Mouse (Mus musculus): ENCODE results near the gene Gm20388. TPM values are rescaled to one million over a fixed set of nuclear protein-coding genes. Genes with fewer than 3 reads are reported as not detected.

Gene Gm20388
- polyA plus RNA-seq, 1 experiment from 2014 or later, result not detected

GRCm38 (mm10) chr8:120186454-120186853, 275.8 kb downstream of the Gm20388 start:
- H3K4me1 ChIP-seq (replicated peaks; ENCODE audit: control insufficient read depth, insufficient read depth, low read length), result no peaks in the 10 kb centered on the region; the same call in 1 of the 2 replicates
- H3K9me3 ChIP-seq (ENCODE audit: control insufficient read depth), result no peaks in the 10 kb centered on the region
- H3K36me3 ChIP-seq (ENCODE audit: control insufficient read depth, insufficient read depth), result no peaks in the 10 kb centered on the region
- WGBS, result 59% methylated on average over 8 of the region's 8 CpGs
- H3K4me3 ChIP-seq (ENCODE audit: low read depth, low read length), result no peak overlapping the region
- no peak overlapping the region for H3K9ac ChIP-seq (ENCODE audit: low read depth, low read length)
- no peak for ATAC-seq
- TF ChIP-seq CTCF (IDR thresholded peaks at IDR 0.05; ENCODE audit: low read depth), result no peak
- H3K4me2 ChIP-seq (replicated peaks; ENCODE audit: low read depth), result no peak overlapping the region
- H3K27ac ChIP-seq (ENCODE audit: low read depth, low read length), result no peak overlapping the region
- no peaks in the 10 kb centered on the region for H3K27me3 ChIP-seq (replicated peaks; ENCODE audit: control insufficient read depth, insufficient read depth, low read length)

GRCm38 (mm10) chr8:120188510-120188909, 277.9 kb downstream of the Gm20388 start:
- WGBS, result 77% methylated on average over 6 of the region's 6 CpGs
- no peak for TF ChIP-seq CTCF (IDR thresholded peaks at IDR 0.05; ENCODE audit: low read depth)
- no peaks in the 10 kb centered on the region for H3K36me3 ChIP-seq (ENCODE audit: control insufficient read depth, insufficient read depth)
- no peak overlapping the region for H3K4me3 ChIP-seq (ENCODE audit: low read depth, low read length)
- ATAC-seq, result no peak
- no peaks in the 10 kb centered on the region; the same call in 1 of the 2 replicates for H3K4me1 ChIP-seq (replicated peaks; ENCODE audit: control insufficient read depth, insufficient read depth, low read length)
- H3K9me3 ChIP-seq (ENCODE audit: control insufficient read depth), result no peaks in the 10 kb centered on the region
- no peaks in the 10 kb centered on the region for H3K27me3 ChIP-seq (replicated peaks; ENCODE audit: control insufficient read depth, insufficient read depth, low read length)
- H3K27ac ChIP-seq (ENCODE audit: low read depth, low read length), result no peak overlapping the region
- H3K4me2 ChIP-seq (replicated peaks; ENCODE audit: low read depth), result no peak overlapping the region
- no peak overlapping the region for H3K9ac ChIP-seq (ENCODE audit: low read depth, low read length)

- ATAC-seq, result no peak
- Histone ChIP-seq H3K4me1 (replicated peaks; ENCODE audit: control insufficient read depth, insufficient read depth, low read length) (no peaks in the 10 kb centered on the region; the same call in 1 of the 2 replicates), H3K4me3 (ENCODE audit: low read depth, low read length) (no peak overlapping the region), H3K4me2 (replicated peaks; ENCODE audit: low read depth) (no peak overlapping the region), H3K9me3 (ENCODE audit: control insufficient read depth) (no peaks in the 10 kb centered on the region), H3K27ac (ENCODE audit: low read depth, low read length) (no peak overlapping the region), H3K9ac (ENCODE audit: low read depth, low read length) (no peak overlapping the region), H3K36me3 (ENCODE audit: control insufficient read depth, insufficient read depth) (no peaks in the 10 kb centered on the region), H3K27me3 (replicated peaks; ENCODE audit: control insufficient read depth, insufficient read depth, low read length) (no peaks in the 10 kb centered on the region)
- no peak for TF ChIP-seq CTCF (IDR thresholded peaks at IDR 0.05; ENCODE audit: low read depth)
- WGBS, result 69% methylated on average over 6 of the region's 6 CpGs
Observed at GRCm38 (mm10) chr8:120189440-120189839, 278.8 kb downstream of the Gm20388 start.

GRCm38 (mm10) chr8:120190107-120190809, 279.6 kb downstream of the Gm20388 start:
- no peak for TF ChIP-seq CTCF (IDR thresholded peaks at IDR 0.05; ENCODE audit: low read depth)
- 0 out of 2 replicates have a peak, but pooled peaks have one; percentile 11 for ATAC-seq
- H3K4me1 ChIP-seq (replicated peaks; ENCODE audit: control insufficient read depth, insufficient read depth, low read length), result no peaks in the 10 kb centered on the region; the same call in 1 of the 2 replicates

GRCm38 (mm10) chr8:120190810-120191413, 280.3 kb downstream of the Gm20388 start:
- peak; percentile 76 for ATAC-seq
- H3K4me2 ChIP-seq (replicated peaks; ENCODE audit: low read depth), result peak overlapping the region; percentile 51
- H3K4me1 ChIP-seq (replicated peaks; ENCODE audit: control insufficient read depth, insufficient read depth, low read length), result no peaks in the 10 kb centered on the region
- no peaks in the 10 kb centered on the region for H3K36me3 ChIP-seq (ENCODE audit: control insufficient read depth, insufficient read depth)
- H3K9ac ChIP-seq (ENCODE audit: low read depth, low read length), result no peak overlapping the region; the same call in 1 of the 2 replicates
- H3K4me3 ChIP-seq (ENCODE audit: low read depth, low read length), result no peak overlapping the region
- no peaks in the 10 kb centered on the region for H3K27me3 ChIP-seq (replicated peaks; ENCODE audit: control insufficient read depth, insufficient read depth, low read length)
- peak; percentile 24; the same call in 1 of the 2 replicates for TF ChIP-seq CTCF (IDR thresholded peaks at IDR 0.05; ENCODE audit: low read depth)
- 29% methylated on average over 20 of the region's 20 CpGs for WGBS
- peak overlapping the region; percentile 35; the same call in 1 of the 2 replicates for H3K27ac ChIP-seq (ENCODE audit: low read depth, low read length)
- no peaks in the 10 kb centered on the region for H3K9me3 ChIP-seq (ENCODE audit: control insufficient read depth)

More at GRCm38 (mm10) chr8:120190107-120190809, 279.6 kb downstream of the Gm20388 start:
- no peaks in the 10 kb centered on the region for H3K9me3 ChIP-seq (ENCODE audit: control insufficient read depth)
- H3K4me2 ChIP-seq (replicated peaks; ENCODE audit: low read depth), result no peak overlapping the region
- H3K27ac ChIP-seq (ENCODE audit: low read depth, low read length), result no peak overlapping the region
- H3K36me3 ChIP-seq (ENCODE audit: control insufficient read depth, insufficient read depth), result no peaks in the 10 kb centered on the region
- WGBS, result 83% methylated on average over 17 of the region's 17 CpGs
- no peaks in the 10 kb centered on the region for H3K27me3 ChIP-seq (replicated peaks; ENCODE audit: control insufficient read depth, insufficient read depth, low read length)
- H3K4me3 ChIP-seq (ENCODE audit: low read depth, low read length), result no peak overlapping the region
- no peak overlapping the region for H3K9ac ChIP-seq (ENCODE audit: low read depth, low read length)

- Histone ChIP-seq H3K4me3 (ENCODE audit: low read depth, low read length) (no peak overlapping the region), H3K9ac (ENCODE audit: low read depth, low read length) (no peak overlapping the region), H3K27ac (ENCODE audit: low read depth, low read length) (no peak overlapping the region; the same call in 1 of the 2 replicates), H3K9me3 (ENCODE audit: control insufficient read depth) (no peaks in the 10 kb centered on the region), H3K4me1 (replicated peaks; ENCODE audit: control insufficient read depth, insufficient read depth, low read length) (no peaks in the 10 kb centered on the region), H3K27me3 (replicated peaks; ENCODE audit: control insufficient read depth, insufficient read depth, low read length) (no peaks in the 10 kb centered on the region), H3K4me2 (replicated peaks; ENCODE audit: low read depth) (no peak overlapping the region), H3K36me3 (ENCODE audit: control insufficient read depth, insufficient read depth) (no peaks in the 10 kb centered on the region)
- ATAC-seq, result no peak
- TF ChIP-seq CTCF (IDR thresholded peaks at IDR 0.05; ENCODE audit: low read depth), result no peak
- WGBS, result 70% methylated on average over 5 of the region's 5 CpGs
Observed at GRCm38 (mm10) chr8:120191633-120192032, 281.0 kb downstream of the Gm20388 start.
